Mouse (Mus musculus) B cell, adult 67 days (primary cell): ENCODE data around the gene Gm45062. TPM values are rescaled to one million over a fixed set of nuclear protein-coding genes. Genes with fewer than 3 reads are reported as not detected.

ENCODE experiments used
- total RNA-seq, 2 experiments: library from RNA; stranded (reverse); gene quantifications; 4 replicates each; pipeline ENCODE4 v1.2.4; 2023

Gm45062 gene
- 1 to 10 TPM in 1 of 2 experiments, not detected in 1; 7.1 TPM for total RNA-seq

DNA sequence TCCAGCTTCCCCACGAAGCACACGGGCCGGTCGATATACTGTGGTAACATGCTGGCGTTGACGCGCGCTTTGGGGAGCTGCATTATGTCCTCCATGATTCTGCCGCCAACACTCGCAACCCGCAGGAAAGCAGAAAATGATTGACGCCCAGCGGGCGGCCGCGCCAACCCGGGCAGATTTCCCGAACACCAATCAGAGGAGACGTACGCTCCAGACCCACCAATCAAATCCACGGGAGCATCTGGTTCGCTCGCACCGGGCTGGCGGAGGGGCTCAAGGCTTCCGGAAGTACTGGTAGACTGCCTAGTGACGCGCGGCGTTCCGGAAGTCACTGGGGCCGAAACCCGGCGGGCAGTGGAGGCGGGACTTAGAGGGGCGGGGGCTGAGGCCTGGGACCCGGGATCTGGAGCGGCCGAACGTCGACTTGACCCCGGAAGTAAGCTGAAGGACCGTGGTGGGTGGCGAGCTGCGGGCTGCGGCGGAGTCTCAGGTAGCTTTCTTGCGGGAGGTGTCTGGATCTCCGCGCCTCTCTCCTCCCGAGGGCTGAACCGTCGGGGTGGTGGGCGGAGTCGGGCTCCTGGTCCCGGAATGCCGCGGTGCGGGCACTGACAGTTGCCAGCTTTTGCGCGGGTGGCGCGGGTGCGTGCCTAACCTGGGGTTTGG is at the start of gene Gm45062, which contains the start of the genes Rpa3 and Umad1:
Gene Gm45062 (plus strand): TSS at position 447 of the 663 bp plus-strand sequence.
Gene Rpa3 (minus strand): TSS at position 170 of the 663 bp plus-strand sequence.
Gene Umad1 (plus strand): TSS at position 285 of the 663 bp plus-strand sequence.

DNA sequence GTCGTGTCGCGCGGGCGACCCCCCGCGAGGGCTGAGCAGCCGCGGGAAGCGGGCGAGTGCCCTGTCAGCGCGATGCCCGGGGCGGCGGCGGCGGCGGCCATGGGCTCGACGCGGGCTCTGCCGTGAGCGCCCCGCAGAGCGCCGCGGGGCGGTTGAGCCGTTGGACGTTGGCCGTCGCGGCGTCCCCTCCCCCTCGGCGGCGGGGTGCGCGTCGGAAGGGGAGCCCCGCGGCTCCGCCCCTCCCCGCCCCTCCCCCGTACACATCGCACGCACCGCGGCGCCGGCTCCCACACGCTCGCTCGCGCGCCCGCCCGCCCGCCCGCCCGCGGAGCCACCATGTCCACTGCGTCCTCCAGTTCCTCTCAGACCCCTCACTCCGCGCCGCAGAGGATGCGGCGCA is 250.3 kb downstream of the Gm45062 start, which contains the start of gene Glcci1:
Gene Glcci1 (plus strand): TSS at position 50 of the 400 bp plus-strand sequence.

Other genes with a start within 250 kb of the Gm45062 start
- gene Col28a1, start 66.8 kb upstream of the Gm45062 start, total RNA-seq: not detected
- gene Mios, start 50.2 kb upstream of the Gm45062 start, total RNA-seq: 10 to 100 TPM; 24.8 to 29.3 TPM
- 10 to 100 TPM; 20.1 to 22.6 TPM for gene Rpa3, start 277 bp upstream of the Gm45062 start, total RNA-seq
- 10 to 100 TPM; 20.6 to 22.1 TPM for gene Umad1, start 162 bp upstream of the Gm45062 start, total RNA-seq